Mouse (Mus musculus) 3134 (cell line): ENCODE data around the gene Olfr403.
"Not testable (repeated sequence)": the region's sequence is repeated elsewhere in the genome, so short reads cannot be mapped to it uniquely, and the experiment has no call there.

Experiments
- DNase-seq: peaks from one replicate; pipeline ENCODE4 v3.0.0-alpha.2; 2011; ENCODE audit warnings: low spot score; ENCODE audit not compliant: insufficient read length; ENCODE audit errors: extremely low read depth

Gene Olfr403

DNA sequence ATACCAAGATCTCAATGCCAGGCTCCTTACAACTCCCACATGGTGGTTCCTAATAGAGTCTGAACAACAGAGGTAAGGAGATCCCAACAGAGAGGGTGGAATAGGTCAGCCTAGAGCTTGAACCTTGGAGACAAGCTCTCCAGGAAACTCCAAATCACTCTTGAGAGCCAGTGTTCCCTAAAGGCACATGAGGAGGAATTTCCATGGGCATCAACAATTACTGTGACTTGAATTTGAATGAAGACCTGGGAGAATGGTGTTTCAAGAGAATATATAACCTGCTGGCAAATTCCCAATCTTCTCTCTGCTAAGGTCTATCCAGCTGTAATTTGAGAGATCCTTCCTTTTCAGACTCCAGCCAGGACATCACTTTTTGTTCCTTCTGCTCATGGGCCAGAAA lies at the start of gene Olfr403:
Olfr403 (plus strand) TSS at position 301 of the 400 bp plus-strand sequence.
- DNase-seq: no peak

DNA sequence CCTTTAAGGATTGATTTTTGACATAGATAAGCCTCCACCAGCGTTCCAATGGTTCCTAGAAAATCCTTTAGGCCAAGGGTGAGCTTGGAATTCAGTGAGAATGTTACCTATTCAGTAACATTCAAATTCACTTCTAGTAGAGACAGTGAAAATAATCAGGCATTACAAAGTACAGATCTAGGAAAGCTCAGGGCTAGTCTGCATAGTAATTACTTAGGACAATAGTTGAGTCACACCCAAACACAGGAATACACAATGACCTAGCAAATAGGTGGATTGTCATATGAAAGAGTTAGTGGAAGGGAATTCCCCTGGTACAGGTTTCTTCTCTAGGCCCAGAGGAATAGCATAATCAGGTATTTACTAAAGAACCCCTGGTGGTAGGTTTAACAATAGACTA lies 46.0 kb upstream of the Olfr403 start:
- not testable (repeated sequence) for DNase-seq

DNA sequence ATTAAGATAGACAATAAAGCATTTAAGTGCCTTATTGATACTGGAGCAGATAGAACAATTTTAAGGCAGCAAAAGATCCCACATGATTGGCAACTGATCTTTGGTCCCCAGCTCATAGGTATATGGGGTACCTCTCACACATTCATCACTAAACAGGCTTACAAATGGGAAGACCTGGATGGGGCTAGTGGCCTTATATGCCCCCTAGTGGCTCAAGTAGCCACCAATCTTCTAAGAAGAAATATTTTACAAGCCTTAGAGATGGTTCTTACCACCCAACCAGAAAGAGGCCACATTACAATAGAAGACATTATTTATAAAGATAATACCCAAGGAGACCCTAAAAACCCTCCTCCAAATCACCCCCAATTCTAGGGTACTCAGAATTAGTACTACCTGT lies 40.2 kb upstream of the Olfr403 start:
- no peak for DNase-seq

DNA sequence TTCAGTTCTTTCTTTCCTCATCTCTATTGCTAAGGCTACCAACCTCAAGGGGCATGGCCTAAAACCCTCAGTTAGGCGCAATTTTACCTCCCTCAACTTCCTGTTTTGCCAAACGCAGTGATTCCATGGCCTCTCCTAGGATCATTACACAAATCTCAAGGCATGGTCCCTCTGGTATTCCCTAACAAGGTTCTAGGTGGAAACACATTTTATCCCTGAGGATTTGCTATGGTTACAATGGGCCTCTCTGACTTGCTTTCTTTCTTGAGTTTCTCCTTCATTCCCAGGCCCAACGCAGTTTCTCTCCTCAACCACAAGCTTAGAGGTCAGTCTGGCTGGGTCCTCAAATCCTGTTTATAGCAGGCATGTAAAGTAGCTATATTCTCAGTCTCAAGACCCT lies 32.8 kb upstream of the Olfr403 start, which contains the start of gene Olfr402:
Olfr402 (plus strand) TSS at position 301 of the 400 bp plus-strand sequence.
- DNase-seq: no peak

DNA sequence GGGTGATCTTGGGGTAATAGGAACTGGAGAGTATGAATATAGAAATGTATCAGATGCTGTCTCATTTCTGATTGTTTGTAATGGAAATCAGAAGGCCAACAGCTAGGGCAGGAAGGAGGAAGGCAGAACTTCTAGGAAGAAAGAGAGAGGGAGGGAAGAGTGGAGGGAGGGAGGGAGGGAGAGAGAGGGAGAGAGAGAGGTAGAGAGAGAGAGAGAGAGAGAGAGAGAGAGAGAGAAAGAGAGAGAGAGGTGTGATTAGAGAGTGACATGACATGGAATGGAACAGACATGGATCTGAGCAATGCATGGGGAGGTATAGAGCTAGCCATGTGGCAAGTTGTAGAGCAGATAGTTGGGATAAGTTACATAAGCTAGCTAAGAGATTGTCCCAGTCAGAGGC lies 17.3 kb upstream of the Olfr403 start:
- DNase-seq: no peak

DNA sequence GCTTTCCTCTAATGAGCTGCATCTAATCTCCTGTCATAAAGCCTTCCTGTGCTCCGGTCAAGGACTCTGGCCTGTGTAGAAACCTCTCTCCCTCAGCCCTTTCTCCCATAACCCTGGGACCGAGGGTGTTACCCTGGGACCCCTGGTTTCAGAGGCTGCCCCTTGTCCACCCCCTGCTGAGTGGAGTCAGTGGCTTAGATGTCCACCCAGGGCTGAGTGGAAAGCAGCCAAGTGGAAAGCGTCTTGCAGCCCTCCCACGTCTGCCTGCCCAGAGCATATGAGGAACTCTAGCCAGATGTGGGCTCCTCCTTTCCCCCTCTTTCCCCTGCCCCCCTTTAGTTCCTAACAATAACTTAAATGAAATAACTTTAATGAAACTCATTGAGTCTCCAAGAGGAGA lies 2.9 kb upstream of the Olfr403 start:
- no peak for DNase-seq

DNA sequence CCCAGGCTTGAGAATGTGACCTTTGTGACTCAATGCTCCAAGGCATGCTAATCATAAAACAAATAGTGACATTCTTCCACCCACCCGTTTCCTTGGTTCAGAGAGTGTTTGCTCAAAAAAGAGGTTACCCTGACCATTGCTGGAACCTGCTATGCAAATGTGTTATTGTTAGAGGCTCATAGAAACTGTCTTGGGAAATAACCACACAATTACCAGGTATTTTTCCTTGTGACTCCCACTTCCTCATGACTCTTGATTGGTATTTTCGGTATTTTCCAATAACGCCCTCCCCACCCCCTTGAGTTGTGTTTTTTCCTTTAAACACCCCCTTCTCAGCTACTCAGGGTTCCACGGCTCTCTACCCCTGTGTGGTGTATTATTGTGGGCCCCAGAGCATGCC lies 2.3 kb upstream of the Olfr403 start:
- DNase-seq: no peak

DNA sequence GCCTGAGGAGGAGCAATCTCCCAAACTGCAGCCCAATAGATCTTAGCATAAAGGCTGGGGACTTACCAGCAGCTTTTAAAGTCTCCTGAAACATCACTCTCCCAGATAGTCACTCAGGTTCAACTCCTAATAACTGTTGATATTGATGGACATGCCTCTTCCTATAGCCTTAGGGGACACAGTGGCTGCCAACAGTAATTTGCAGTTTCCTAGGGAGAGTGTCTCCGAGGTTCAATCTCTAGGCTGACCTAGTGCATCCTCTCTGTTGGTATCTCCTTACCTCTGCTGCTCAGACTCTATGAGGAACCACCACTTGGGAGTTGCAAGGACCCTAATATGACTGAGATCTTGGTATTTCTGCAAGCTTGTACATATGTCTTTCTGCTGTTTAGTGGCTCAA lies 25.2 kb downstream of the Olfr403 start, which contains the start of gene Olfr43:
Olfr43 (minus strand) TSS at position 101 of the 400 bp plus-strand sequence.
- no peak for DNase-seq

DNA sequence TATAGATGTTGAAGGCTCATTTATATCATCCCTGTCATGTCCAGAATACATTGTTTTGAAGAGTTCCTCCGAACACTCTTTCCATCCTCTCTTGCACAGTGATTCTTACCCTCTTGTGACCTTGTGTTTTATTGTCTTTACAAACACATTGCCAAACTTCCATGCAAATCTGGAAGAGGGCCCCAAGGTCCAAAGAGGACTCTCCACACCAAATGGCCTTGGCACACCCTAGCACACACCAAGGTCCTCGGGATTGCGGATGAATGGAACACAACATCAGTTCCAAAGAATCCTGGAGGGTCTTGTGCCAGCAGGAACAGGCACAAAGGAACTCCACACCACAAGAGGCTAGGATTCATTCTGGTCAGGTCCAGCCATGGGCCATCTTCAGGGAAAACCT lies 55.2 kb downstream of the Olfr403 start:
- DNase-seq: no peak
